Mouse (Mus musculus) limb, embryonic 11.5 days (tissue): ENCODE data around the gene Uso1. TPM values are rescaled to one million over a fixed set of nuclear protein-coding genes. Genes with fewer than 3 reads are reported as not detected.

ENCODE experiments used
- ATAC-seq: fragments of 200-750 bp; cut with Nextera tagmentation; 2 replicates; pipeline ENCODE4 v1.8.0; 2017; ENCODE audit warnings: low read depth; ENCODE audit not compliant: insufficient number of reproducible peaks, low FRiP score, low TSS enrichment
- DNase-seq: peaks from one replicate; pipeline ENCODE4 v3.0.0-alpha.2; 2015; ENCODE audit warnings: low spot score
- H3K27ac ChIP-seq: fragments of 300-500 bp; sonication (generic); replicated peaks from 2 replicates; pipeline ENCODE4 v1.5.1; 2014; ENCODE audit warnings: low read depth, mild to moderate bottlenecking, low read length
- H3K27me3 ChIP-seq: fragments of 300-500 bp; sonication (generic); 2 replicates; pipeline ENCODE4 v1.6.1; 2014; ENCODE audit warnings: mild to moderate bottlenecking, low read length, mixed read lengths; ENCODE audit not compliant: control insufficient read depth, insufficient read depth
- H3K36me3 ChIP-seq: fragments of 300-500 bp; sonication (generic); 2 replicates; pipeline ENCODE4 v1.6.1; 2014; ENCODE audit warnings: mild to moderate bottlenecking, low read length, moderate library complexity, mixed read lengths; ENCODE audit not compliant: control insufficient read depth, insufficient read depth
- H3K4me1 ChIP-seq: fragments of 300-500 bp; sonication (generic); 2 replicates; pipeline ENCODE4 v1.6.1; 2014; ENCODE audit warnings: low read length, mixed read lengths; ENCODE audit not compliant: control insufficient read depth, insufficient read depth
- H3K4me2 ChIP-seq: fragments of 300-500 bp; sonication (generic); 2 replicates; pipeline ENCODE4 v1.6.1; 2014; ENCODE audit warnings: low read depth, mild to moderate bottlenecking, moderate library complexity; ENCODE audit not compliant: severe bottlenecking
- H3K4me3 ChIP-seq: fragments of 300-500 bp; sonication (generic); 2 replicates; pipeline ENCODE4 v1.5.1; 2014; ENCODE audit warnings: low read depth, low read length
- H3K9ac ChIP-seq: fragments of 300-500 bp; sonication (generic); 2 replicates; pipeline ENCODE4 v1.6.1; 2014; ENCODE audit warnings: mild to moderate bottlenecking, low read length
- H3K9me3 ChIP-seq: fragments of 300-500 bp; sonication (generic); 2 replicates; pipeline ENCODE4 v1.6.1; 2016; ENCODE audit warnings: low read length; ENCODE audit not compliant: control insufficient read depth
- WGBS: fragments of 180-500 bp; shearing (Covaris S2); extraction: QIAGEN DNeasy Blood & Tissue Kit; methylation state at CpG from one replicate; pipeline ENCODE4 v1.1.7; 2014; 5-methylcytosine and 5-hydroxymethylcytosine counted together
- polyA plus RNA-seq: library from polyadenylated mRNA; unstranded; fragments of >200 nt; fragmentation: Nextera tagmentation; extraction: Ambion mirVana; gene quantifications from 2 replicates; pipeline ENCODE4 v1.2.1, GENCODE M21; 2014

The Uso1 gene
- polyA plus RNA-seq: 29.4 and 31.5 TPM in 2 replicates

DNA sequence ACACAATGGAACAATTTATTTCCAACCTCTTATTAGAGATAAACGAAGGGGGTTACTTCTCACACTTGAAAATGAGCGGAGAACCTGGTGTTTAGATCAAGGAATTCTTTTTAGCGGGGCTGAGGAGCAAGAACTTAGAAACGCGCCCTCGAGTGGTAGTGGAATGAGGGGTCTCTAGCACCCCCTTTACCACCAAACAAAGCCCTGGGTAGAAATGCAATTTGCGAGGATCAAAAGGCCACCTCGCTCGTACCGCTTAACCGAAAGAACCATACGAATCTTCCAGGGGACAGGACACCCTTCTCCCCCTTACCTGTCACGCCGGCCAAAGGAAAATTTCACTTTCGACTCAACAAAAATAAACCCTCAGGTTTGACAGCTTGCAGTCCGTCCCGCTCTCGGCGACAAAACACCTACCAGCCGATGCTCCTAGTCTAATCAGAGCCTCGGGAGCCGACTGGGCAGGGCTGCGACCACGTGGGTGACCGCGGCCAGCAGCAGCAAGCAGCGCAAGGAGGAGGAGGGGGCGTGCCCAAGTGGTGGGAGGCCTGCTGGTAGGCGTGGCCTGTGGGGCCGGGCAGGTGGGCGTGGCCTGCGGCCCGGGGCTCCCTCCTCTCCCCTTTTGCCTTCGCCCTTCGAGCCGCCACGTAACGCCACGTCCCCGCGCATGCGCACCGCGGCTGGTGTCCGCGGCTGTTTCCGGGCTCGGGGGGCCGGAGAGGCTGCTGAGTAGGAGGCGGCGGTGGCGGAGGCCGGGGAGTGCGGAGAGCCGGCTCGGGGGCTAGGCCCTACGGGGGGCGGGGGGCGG lies at the start of gene Uso1:
TSS of gene Uso1 (plus strand) at position 700 of the 808 bp plus-strand sequence.
- H3K4me1 ChIP-seq: peaks cover 7% of the 10 kb centered on the region; the same call in 1 of the 2 replicates
- H3K27me3 ChIP-seq: no peaks in the 10 kb centered on the region
- 1% methylated on average over 57 of the region's 59 CpGs for WGBS
- H3K4me2 ChIP-seq: peak within 1 kb of the TSS; percentile 66
- peak within 1 kb of the TSS; percentile 85 for H3K9ac ChIP-seq
- H3K4me3 ChIP-seq: peak within 1 kb of the TSS; percentile 85
- DNase-seq (peak; percentile 100), ATAC-seq (peak; percentile 96)
- H3K36me3 ChIP-seq: no peaks in the 10 kb centered on the region
- H3K9me3 ChIP-seq: no peaks in the 10 kb centered on the region
- peak within 1 kb of the TSS; percentile 65; the same call in 1 of the 2 replicates for H3K27ac ChIP-seq

DNA sequence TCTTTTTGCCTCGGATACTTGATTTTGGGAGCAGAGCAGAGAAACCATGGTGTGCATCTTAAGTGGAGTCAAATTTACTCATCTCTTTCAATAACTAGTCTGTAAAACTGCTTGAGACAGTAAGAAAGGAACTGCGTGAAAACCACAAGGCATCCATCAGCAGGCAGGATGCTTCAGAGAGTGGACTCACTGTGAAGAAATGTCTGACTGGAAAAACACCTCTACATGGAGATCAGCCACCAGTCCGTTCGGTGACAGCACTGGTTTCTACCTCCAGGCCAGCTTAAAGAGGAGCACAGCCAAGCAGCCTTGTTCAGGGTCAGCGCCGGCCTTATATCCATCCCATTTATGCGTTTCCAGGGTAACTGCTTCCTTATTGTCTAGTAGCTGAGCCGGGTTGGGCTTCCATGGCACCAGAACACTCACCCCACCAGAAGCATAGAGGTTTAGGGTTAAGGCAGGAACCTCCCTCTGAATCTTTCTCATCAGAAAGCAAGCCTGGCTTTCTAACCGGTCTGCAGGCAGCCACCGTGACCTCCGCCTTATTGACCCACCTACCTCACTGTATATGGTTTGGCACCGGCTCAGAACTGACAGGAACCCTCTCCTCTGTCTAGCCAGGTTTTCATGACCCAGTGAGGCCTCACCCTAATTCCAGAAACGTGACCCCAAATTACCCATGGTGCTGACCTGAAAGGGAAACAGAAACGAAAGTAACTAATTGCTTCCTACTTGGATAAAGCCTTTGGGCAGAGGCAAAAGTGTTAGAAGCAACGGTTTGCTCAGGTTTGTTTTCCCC lies 44.3 kb upstream of the Uso1 start:
- DNase-seq (no peak), ATAC-seq (no peak)
- Histone ChIP-seq H3K9ac (no peak overlapping the region), H3K4me1 (0 out of 2 replicates have a peak, but pooled peaks cover 4% of the 10 kb centered on the region), H3K27me3 (no peaks in the 10 kb centered on the region), H3K27ac (no peak overlapping the region), H3K36me3 (no peaks in the 10 kb centered on the region), H3K9me3 (no peaks in the 10 kb centered on the region), H3K4me2 (no peak overlapping the region), H3K4me3 (no peak overlapping the region)
- 63% methylated on average over 15 of the region's 15 CpGs for WGBS

DNA sequence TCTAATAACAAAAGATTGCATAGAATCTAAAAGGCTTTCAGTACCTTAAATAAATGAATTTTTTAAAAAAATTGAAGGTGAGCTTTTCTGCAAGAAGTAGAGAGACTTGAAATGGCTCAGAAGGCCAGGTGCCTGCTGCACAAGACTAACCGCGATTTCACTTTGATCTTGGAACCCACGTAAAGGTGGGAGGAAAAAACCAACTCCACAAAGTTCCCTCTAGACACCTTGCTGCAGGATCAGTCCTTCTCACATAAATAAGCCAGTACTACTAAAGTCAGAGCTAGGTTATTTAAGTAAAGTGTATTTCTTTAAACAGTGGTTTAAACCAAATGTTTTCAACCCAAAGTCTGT lies 43.7 kb upstream of the Uso1 start:
- Histone ChIP-seq H3K4me1 (0 out of 2 replicates have a peak, but pooled peaks cover 4% of the 10 kb centered on the region), H3K27ac (no peak overlapping the region), H3K9ac (no peak overlapping the region), H3K27me3 (no peaks in the 10 kb centered on the region), H3K9me3 (no peaks in the 10 kb centered on the region), H3K36me3 (no peaks in the 10 kb centered on the region), H3K4me3 (no peak overlapping the region), H3K4me2 (no peak overlapping the region)
- no peak for ATAC-seq
- no peak for DNase-seq
- WGBS: 67% methylated on average over 3 of the region's 3 CpGs

DNA sequence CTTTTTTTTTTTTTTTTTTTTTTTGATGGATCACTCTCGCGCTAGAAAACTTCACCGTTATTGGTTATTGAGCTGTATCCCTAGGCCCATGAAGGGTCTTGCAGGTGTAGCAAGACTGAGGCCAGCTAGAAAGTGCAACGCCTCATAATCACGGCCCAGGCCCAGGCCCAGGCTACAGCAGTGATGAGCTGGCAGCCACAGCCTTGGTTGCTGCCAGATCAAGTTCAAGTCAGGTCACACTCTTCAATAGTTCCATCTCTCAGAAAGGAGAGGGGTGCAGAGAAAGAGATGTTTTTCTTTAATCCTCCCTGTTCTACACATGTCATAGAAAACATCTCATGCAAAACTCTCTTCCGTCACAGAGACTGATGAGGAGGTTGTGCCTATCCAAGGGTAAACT lies 41.0 kb upstream of the Uso1 start:
- H3K36me3 ChIP-seq: no peaks in the 10 kb centered on the region
- DNase-seq (no peak), ATAC-seq (no peak)
- no peak overlapping the region for H3K9ac ChIP-seq
- 90% methylated on average over 6 of the region's 6 CpGs for WGBS
- 0 out of 2 replicates have a peak, but pooled peaks cover 4% of the 10 kb centered on the region for H3K4me1 ChIP-seq
- no peak overlapping the region for H3K4me3 ChIP-seq
- H3K27me3 ChIP-seq: no peaks in the 10 kb centered on the region
- no peaks in the 10 kb centered on the region for H3K9me3 ChIP-seq
- no peak overlapping the region for H3K4me2 ChIP-seq
- H3K27ac ChIP-seq: no peak overlapping the region

DNA sequence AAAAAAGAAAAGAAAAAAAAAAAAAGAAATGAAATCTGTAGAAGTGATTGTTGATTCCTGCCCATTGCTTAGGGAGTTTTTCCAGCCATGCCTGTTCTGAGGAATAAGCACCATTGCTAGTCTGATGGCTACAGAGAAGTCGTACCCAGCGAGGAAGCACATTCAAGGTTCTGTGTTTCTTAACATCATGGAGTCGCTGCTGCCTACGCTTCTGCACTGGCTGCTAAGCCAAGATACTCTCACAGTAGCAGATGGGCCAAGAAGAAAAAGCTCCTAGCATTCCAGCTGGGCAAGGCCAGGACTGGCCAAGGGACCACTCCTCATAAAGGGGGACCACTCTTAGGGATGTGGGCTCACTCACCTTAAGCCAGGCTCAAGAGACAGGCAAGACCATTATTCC lies 40.0 kb upstream of the Uso1 start:
- no peaks in the 10 kb centered on the region for H3K9me3 ChIP-seq
- H3K4me1 ChIP-seq: 0 out of 2 replicates have a peak, but pooled peaks cover 4% of the 10 kb centered on the region
- H3K27me3 ChIP-seq: no peaks in the 10 kb centered on the region
- ATAC-seq: no peak
- no peak overlapping the region for H3K4me2 ChIP-seq
- 0 out of 2 replicates have a peak overlapping the region, but pooled peaks have one; percentile 16 for H3K27ac ChIP-seq
- WGBS: 90% methylated on average over 4 of the region's 4 CpGs
- no peaks in the 10 kb centered on the region for H3K36me3 ChIP-seq
- no peak overlapping the region for H3K9ac ChIP-seq
- no peak for DNase-seq
- H3K4me3 ChIP-seq: no peak overlapping the region

DNA sequence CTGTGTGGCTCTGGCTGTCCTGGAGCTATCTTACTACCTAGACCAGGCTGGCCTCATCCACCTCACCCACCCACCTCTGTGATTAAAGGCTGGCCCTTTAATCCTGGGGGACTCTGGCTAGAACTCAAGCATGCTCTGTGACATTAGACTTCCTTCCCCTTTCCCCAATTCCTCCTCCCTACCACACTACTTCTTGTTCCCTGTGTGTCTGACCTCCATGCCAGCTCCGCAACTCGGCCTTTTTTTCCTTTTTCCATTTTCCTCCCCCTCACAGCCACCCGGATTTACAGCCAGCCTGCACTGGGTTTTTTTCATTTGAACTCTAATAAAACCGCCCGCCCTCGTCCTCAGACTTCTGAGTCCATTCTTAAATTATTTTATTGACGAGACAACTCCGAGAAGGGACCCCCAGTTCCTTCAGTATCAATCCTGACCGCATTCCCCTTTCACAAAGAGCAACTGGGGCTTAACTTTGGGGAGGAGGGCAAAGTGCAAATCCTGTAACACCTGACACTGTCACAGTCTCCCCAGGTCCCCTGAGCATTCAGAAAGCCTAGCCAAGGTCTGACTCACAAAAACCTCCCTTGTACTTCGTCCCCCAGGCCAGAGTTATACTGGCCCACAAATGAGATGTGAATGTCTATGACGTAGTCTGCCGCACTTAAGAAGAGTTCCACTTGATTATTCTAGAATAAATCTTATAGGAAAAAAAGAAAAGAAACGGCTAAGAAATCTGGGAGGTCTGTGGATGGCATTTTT lies 39.2 kb upstream of the Uso1 start:
- 0 out of 2 replicates have a peak, but pooled peaks cover 3% of the 10 kb centered on the region for H3K4me1 ChIP-seq
- 0 out of 2 replicates have a peak overlapping the region, but pooled peaks have one; percentile 16 for H3K27ac ChIP-seq
- 41% methylated on average over 13 of the region's 13 CpGs for WGBS
- ATAC-seq (no peak), DNase-seq (no peak)
- H3K4me3 ChIP-seq: no peak overlapping the region
- H3K9ac ChIP-seq: no peak overlapping the region
- H3K27me3 ChIP-seq: no peaks in the 10 kb centered on the region
- no peaks in the 10 kb centered on the region for H3K9me3 ChIP-seq
- no peaks in the 10 kb centered on the region for H3K36me3 ChIP-seq
- H3K4me2 ChIP-seq: no peak overlapping the region

DNA sequence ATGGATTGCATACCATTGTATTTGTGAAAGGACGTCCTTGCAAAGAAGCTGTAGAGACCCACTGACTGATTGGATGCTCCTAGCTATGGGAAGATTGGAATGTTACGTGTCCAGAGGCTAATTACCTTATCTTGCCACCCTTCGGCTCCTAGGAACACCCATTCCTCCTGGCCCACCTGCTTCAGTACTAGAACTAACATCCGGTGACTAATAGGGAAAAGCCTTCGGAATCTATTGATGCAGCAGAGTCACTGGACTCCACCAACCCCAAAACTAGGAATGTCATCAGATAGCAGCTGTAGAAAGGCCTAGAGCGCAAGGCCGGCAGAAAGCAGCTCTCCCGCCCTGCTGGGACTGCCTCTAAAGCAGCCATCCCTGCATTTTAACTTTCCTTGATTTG lies 36.1 kb upstream of the Uso1 start:
- no peak overlapping the region for H3K27ac ChIP-seq
- H3K27me3 ChIP-seq: no peaks in the 10 kb centered on the region
- H3K4me1 ChIP-seq: no peaks in the 10 kb centered on the region
- H3K9me3 ChIP-seq: no peaks in the 10 kb centered on the region
- WGBS: 90% methylated on average over 8 of the region's 8 CpGs
- H3K4me3 ChIP-seq: no peak overlapping the region
- ATAC-seq (no peak), DNase-seq (no peak)
- no peak overlapping the region for H3K9ac ChIP-seq
- H3K4me2 ChIP-seq: no peak overlapping the region
- H3K36me3 ChIP-seq: no peaks in the 10 kb centered on the region

DNA sequence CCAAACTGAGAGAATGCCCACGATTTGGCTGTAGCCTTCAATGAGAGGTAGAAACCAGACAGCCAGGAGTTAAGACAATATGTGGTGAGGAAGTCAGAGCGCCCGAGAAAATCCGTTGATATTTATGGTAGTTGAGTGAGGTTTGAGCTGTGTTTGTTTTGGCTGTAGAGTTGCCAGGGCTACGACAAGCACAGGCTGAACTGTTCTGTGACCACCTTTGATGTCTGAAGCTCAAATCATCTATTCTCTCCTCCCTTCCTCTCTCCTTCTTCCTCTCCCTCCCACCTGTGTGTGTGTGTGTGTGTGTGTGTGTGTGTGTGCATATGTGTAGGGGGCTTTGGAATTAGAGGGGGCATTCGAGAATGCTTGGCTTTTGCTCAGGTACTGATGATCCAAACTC lies 34.7 kb upstream of the Uso1 start:
- DNase-seq (no peak), ATAC-seq (no peak)
- Histone ChIP-seq H3K9ac (no peak overlapping the region), H3K4me3 (no peak overlapping the region), H3K9me3 (no peaks in the 10 kb centered on the region), H3K27me3 (no peaks in the 10 kb centered on the region), H3K36me3 (no peaks in the 10 kb centered on the region), H3K4me2 (no peak overlapping the region), H3K4me1 (no peaks in the 10 kb centered on the region), H3K27ac (no peak overlapping the region)
- 44% methylated on average over 6 of the region's 6 CpGs for WGBS
